Mouse (Mus musculus): ENCODE measurements around the gene Junb. TPM values are rescaled to one million over a fixed set of nuclear protein-coding genes. Genes with fewer than 3 reads are reported as not detected.
A peak's percentile ranks its signal among the peaks of the same experiment; 100 is the strongest.

Junb gene
- polyA plus RNA-seq, 1 experiment: 80.8 TPM

DNA sequence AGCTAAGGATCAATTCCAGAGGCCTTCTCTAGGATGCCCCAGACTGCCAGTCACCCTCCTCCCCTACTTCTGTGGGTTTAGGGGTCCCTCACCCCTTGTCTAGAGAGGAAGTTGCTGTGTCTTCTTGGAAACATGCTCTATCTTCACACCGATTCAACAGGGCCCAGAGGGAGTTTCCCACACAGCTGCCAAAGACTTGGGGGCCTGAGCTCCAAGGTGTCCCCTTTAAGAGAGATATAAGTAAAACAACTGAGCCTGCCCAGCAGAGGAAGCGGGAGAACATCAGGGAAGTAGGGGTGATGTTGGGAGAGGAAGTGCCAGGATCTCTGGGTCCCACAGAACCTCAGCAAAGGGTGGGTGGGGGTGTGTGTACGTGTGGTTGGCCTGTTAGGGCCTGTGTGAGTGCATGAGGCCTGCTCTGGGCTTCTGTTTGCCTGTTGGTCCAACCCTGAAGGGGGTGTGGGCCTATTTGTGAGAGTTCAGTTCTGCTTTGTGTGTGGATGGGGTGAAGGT is 4.0 kb upstream of the Junb start:
- 45% methylated on average over 3 of the region's 3 CpGs for whole genome bisulfite sequencing
- DNase-seq: no peak
- peaks cover 52% of the 10 kb centered on the region for H3K4me1 ChIP-seq (ENCODE audit: control insufficient read depth, insufficient read depth, low read length)
- no peak overlapping the region for H3K4me3 ChIP-seq (replicated peaks; ENCODE audit: extremely low read depth, low read depth, low read length)
- no peak for TF ChIP-seq POLR2A (IDR thresholded peaks at IDR 0.05; ENCODE audit: borderline replicate concordance, extremely low read depth, low read depth, low read length)
- no peak for TF ChIP-seq CTCF (IDR thresholded peaks at IDR 0.05; ENCODE audit: insufficient read depth, low read length)

DNA sequence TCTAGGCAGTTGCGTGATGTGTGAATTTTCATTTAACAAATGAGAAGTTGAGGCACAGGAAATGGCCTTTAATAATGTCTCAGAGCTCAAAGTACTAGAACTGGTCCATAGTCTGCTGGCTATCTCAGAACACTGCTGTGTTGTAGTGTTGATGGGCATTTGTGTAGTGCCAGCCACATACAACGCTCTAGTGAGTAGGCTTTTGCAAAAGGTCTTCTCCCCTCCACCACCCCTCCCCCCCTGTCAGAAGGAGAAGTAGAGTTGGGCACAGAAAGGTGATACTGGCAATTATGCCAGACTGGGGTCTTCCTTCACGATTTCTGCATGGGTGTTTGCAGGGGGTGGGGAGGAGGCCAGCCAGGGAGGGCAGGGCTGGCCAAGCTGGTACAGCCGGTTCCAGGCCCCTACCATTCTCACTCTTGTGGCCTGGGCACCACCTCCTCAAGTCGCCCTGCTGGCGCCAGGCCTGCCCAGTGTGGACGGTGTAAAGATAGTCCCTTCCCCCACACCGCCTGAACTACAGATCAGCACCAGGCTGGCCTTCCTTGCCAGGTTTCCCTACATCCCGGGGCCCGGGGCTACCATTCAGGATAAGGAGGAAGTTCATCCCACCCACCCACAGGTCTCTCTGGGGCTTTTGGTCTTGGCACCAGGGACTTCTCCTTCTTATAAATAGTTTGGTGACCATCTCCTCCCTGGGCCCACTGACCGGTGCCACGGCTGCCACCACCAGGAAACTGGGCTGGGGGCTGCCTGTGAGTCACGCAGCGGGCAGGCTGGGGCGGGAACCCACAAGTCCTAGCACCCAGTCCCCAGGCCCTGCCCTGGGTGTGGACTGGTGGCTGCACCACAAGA is 3.4 kb upstream of the Junb start:
- TF ChIP-seq CTCF (IDR thresholded peaks at IDR 0.05; ENCODE audit: insufficient read depth, low read length) (no peak), POLR2A (IDR thresholded peaks at IDR 0.05; ENCODE audit: borderline replicate concordance, extremely low read depth, low read depth, low read length) (no peak)
- peaks cover 52% of the 10 kb centered on the region for H3K4me1 ChIP-seq (ENCODE audit: control insufficient read depth, insufficient read depth, low read length)
- WGBS: 52% methylated on average over 15 of the region's 15 CpGs
- peak; percentile 58 for DNase-seq
- no peak overlapping the region for H3K4me3 ChIP-seq (replicated peaks; ENCODE audit: extremely low read depth, low read depth, low read length)

DNA sequence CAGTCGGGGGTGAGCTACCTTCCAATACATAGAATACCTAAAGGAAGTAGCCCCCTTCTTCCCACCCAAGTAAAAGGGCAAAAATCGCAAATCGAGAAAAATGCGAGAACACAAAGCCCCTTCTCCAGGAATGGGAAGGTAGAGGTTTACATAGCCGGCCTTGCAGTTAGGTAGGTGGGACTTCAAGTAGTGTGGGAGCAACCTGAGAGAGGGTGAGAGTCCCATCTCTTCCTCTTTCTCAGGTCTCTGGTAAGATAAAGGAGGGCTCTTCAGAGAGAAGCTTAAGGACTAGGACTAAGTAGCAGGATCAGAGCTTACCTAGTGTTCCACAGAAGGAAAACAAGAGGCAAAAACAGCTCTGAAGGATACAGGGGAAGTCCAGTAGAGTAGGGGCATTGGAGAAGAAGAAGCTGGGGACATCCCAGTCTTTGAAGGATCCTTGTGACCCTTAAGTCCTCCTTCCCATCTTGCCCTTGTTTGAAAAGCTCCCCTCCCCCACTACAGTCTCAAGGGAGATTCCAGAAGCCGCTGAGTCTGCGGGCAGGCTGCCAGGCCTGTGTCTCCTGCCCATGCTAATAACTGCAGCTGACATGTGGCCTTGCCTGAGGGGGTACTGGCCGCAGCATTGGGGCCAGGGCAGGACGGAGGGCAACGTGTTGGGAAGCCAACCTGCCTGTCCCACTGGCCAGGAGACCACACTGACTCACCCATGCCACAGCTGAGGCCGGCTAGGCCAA is 2.3 kb upstream of the Junb start:
- DNase-seq: peak; percentile 80
- H3K4me3 ChIP-seq (replicated peaks; ENCODE audit: extremely low read depth, low read depth, low read length): no peak overlapping the region
- TF ChIP-seq CTCF (IDR thresholded peaks at IDR 0.05; ENCODE audit: insufficient read depth, low read length) (no peak), POLR2A (IDR thresholded peaks at IDR 0.05; ENCODE audit: borderline replicate concordance, extremely low read depth, low read depth, low read length) (peak; percentile 25; the same call in 1 of the 2 replicates)
- 24% methylated on average over 11 of the region's 11 CpGs for WGBS
- peaks cover 51% of the 10 kb centered on the region for H3K4me1 ChIP-seq (ENCODE audit: control insufficient read depth, insufficient read depth, low read length)

DNA sequence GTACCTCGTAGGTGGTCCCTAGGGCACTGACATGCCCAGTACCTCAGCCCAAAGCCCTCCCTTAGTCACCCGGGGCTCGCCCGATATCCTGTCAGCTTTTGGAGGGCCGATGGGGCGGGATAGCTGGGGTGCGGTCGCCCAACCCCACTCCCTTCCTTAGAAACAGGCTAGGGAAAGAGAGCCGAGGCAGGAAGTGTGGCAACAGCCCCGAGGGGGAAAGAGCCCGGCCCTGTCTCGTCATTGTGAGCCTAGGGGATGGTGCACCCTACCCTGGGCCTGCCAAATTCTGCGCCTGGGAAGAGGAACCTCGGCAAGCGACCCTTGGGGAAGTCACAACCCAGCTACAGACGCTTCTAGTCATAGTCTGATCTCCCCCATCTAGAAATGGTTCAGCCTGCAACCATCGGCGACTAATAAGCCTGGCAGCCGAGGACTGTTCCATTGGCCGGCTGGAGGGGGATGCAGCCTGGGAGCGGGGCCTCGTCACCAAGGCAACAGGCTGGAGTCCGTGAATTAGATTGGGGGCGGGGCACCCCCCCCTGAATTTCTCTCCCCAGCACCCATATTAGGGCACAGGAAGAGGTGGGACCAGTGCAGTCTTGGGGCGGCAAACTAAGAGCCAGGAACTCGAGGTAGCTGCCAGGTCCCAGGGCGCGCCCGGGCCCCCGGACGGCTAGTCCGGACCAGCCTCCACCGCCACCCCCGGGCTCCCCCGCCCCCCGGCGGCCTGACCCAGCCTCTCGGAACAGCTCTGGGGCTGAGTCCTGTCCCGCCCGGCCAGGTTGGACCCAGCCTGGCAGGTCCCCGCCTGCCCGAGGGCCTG is 1.3 kb upstream of the Junb start:
- WGBS: 1% methylated on average over 33 of the region's 42 CpGs
- Histone ChIP-seq H3K4me3 (replicated peaks; ENCODE audit: extremely low read depth, low read depth, low read length) (peak overlapping the region; percentile 60), H3K4me1 (ENCODE audit: control insufficient read depth, insufficient read depth, low read length) (peaks cover 49% of the 10 kb centered on the region)
- TF ChIP-seq POLR2A (IDR thresholded peaks at IDR 0.05; ENCODE audit: borderline replicate concordance, extremely low read depth, low read depth, low read length): peak; percentile 52; the same call in 1 of the 2 replicates
- TF ChIP-seq CTCF (IDR thresholded peaks at IDR 0.05; ENCODE audit: insufficient read depth, low read length): no peak
- DNase-seq: peak; percentile 88

DNA sequence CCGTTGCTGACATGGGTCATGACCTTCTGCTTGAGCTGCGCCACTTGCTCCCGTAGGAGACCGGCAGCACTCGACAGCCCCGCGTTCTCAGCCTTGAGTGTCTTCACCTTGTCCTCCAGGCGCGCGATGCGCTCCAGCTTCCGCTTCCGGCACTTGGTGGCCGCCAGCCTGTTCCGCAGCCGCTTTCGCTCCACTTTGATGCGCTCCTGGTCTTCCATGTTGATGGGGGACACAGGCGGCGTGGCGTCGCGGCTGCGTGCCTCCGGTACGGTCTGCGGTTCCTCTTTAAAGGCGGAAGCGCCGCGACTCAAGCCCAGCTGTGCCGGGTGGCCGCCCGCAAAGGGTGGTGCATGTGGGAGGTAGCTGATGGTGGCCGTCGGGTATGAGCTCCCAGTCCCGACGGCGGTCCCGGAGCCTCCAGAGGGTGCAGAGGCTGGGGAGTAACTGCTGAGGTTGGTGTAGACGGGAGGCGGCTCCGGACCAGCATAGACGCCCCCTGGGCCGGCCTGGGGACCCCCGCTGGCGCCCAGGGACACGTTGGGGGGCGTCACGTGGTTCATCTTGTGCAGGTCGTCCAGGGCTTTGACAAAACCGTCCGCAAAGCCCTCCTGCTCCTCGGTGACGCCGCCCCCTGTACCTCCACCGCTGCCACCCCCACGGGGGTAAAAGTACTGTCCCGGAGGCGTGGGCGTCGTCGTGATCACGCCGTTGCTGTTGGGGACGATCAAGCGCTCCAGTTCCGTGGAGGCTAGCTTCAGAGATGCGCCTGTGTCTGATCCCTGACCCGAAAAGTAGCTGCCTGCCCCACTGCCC is 877 bp downstream of the Junb start:
- no peak for TF ChIP-seq CTCF (IDR thresholded peaks at IDR 0.05; ENCODE audit: insufficient read depth, low read length)
- TF ChIP-seq POLR2A (IDR thresholded peaks at IDR 0.05; ENCODE audit: borderline replicate concordance, extremely low read depth, low read depth, low read length): peak; percentile 65; the same call in 1 of the 2 replicates
- under 1% methylated on average over 70 of the region's 70 CpGs for WGBS
- peak overlapping the region; percentile 71 for H3K4me3 ChIP-seq (replicated peaks; ENCODE audit: extremely low read depth, low read depth, low read length)
- no peak for DNase-seq
- H3K4me1 ChIP-seq (ENCODE audit: control insufficient read depth, insufficient read depth, low read length): peaks cover 34% of the 10 kb centered on the region

DNA sequence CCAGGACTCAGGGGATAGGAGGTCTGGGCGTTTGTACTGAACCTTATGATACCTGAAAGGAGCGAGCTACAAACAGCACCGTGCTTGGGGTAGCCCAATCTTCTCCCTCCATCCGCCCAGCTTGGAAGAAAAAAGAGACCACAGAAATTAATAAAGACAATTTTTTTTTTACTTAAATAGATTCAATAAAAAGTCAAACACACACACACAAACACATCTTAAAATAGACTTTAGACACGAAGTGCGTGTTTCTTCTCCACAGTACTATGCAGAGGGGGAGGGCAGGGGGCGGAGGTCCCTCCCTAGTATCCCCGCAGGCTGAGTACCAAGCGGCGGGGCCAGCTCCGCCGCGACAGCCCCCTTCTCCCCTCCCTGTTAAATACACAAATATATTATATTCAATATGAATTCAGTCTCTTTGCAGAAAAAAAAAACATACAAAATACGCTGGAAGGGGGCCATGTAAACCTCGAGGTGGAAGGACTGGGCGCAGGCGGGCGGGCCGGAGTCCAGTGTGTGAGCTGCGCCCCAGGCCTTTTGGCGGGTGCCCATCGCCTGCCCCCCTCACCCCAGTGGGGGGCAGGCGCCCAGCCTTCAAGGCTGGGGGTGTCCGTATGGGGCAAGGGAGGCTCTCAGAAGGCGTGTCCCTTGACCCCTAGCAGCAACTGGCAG is 1.6 kb downstream of the Junb start:
- DNase-seq: peak; percentile 77
- Histone ChIP-seq H3K4me1 (ENCODE audit: control insufficient read depth, insufficient read depth, low read length) (peaks cover 27% of the 10 kb centered on the region), H3K4me3 (replicated peaks; ENCODE audit: extremely low read depth, low read depth, low read length) (peak overlapping the region; percentile 71)
- 1% methylated on average over 25 of the region's 25 CpGs for WGBS
- no peak for TF ChIP-seq POLR2A (IDR thresholded peaks at IDR 0.05; ENCODE audit: borderline replicate concordance, extremely low read depth, low read depth, low read length)
- TF ChIP-seq CTCF (IDR thresholded peaks at IDR 0.05; ENCODE audit: insufficient read depth, low read length): no peak

DNA sequence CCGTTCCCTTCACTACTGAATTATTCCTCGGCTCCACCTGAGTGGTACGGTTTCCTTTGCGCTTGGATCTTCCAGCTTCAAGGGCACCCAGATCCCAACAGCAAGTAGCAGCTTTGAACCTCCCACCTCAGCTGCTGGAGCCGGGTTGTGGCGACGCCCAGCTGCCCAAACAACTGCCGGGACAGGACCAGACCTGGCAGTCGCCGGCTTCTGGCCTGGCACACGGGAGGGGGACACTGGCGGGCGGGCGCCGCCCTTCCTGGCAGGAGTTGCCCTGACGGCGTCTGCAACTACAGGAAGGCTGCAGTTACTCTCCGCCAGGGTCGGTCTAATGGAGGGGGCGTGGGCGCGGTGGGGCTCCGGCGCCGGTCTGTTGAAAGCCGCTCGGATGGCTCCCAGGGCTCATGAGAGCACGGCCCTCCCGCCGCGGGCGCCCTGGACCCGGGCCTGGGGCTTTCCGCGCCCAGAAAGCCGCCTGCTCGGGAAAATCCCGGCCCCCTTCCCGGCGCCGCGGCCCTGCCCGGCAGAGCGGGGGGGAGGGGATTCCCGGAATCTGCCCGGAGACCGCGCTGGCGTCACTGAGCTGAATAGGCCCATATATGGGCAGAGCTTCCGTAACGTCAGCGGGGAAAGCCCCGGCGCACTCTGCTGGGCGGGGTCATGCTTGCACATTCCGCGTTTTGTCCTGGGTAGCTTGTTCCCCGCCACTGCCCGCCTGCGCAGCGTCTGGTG is 2.3 kb downstream of the Junb start:
- WGBS: 1% methylated on average over 56 of the region's 61 CpGs
- DNase-seq: peak; percentile 97
- Histone ChIP-seq H3K4me3 (replicated peaks; ENCODE audit: extremely low read depth, low read depth, low read length) (peak overlapping the region; percentile 71), H3K4me1 (ENCODE audit: control insufficient read depth, insufficient read depth, low read length) (peaks cover 23% of the 10 kb centered on the region)
- no peak for TF ChIP-seq CTCF (IDR thresholded peaks at IDR 0.05; ENCODE audit: insufficient read depth, low read length)
- peak; percentile 97 for TF ChIP-seq POLR2A (IDR thresholded peaks at IDR 0.05; ENCODE audit: borderline replicate concordance, extremely low read depth, low read depth, low read length)

Measured in lung, adult 2 months (tissue).